Mouse (Mus musculus) spleen, postnatal 4 days (tissue): Measurements from ENCODE around the gene Fancm.
"Not testable (repeated sequence)": the region's sequence is repeated elsewhere in the genome, so short reads cannot be mapped to it uniquely, and the experiment has no call there.

Experiments used
- DNase-seq, 2 experiments: peaks; one replicate each; pipeline ENCODE4 v3.0.0; 2022; ENCODE audit warnings: low spot score in 2 of 2

Gene Fancm

DNA sequence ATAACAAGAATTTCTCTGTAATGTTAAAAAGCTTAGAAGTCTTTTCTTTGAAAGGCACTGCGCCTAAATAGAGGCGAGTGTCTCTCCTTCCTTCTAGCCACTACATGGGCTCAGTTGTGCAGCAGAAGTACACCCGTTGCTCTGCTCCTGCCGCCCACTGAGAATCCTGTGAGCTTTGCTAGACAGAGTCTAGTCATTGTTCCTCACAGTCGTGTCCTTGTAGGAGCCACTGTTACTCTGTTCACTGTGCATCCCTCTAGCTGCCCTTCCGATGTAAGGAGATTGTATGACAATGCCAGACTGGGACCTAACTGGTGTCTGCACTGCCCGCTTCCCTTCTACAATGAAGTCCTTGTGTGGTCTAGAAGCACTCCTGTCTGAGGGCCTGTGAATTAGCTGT is 43.6 kb downstream of the Fancm start:
- no peak for DNase-seq

DNA sequence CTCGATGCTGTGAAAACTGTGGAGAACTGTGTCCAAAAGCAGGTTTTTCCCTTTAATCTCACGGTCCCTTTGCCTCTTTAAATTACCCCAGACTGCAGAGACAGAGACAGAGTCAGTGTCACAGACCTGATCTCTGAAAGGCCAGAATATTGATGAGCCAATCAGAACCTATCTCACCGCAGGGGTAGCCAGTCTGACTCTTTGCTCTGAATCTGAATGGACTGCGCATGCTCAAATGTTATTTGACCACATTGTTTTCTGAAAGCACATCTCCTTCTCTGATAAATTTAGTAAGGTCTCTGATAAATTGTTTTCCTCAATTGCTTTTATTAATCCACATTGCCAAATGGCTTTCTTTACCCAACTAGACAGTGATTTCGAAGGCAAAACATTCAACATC is 44.0 kb downstream of the Fancm start:
- no peak for DNase-seq

DNA sequence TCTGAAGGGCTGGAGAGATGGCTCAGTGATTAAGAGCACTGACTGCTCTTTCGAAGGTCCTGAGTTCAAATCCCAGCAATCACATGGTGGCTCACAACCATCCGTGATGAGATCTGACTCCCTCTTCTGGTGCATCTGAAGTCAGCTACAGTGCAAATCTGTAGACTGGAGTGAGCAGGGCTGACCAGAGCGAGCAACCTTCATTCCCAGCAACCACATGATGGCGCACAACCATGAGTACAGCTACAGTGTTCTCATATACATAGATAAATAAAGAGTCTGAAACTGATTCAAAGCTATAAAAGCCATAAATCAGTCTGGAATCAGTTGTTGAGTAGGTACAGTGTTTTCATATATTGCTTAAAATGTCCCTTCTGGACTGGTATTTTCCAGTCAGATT is 60.7 kb downstream of the Fancm start:
- DNase-seq, result not testable (repeated sequence)

DNA sequence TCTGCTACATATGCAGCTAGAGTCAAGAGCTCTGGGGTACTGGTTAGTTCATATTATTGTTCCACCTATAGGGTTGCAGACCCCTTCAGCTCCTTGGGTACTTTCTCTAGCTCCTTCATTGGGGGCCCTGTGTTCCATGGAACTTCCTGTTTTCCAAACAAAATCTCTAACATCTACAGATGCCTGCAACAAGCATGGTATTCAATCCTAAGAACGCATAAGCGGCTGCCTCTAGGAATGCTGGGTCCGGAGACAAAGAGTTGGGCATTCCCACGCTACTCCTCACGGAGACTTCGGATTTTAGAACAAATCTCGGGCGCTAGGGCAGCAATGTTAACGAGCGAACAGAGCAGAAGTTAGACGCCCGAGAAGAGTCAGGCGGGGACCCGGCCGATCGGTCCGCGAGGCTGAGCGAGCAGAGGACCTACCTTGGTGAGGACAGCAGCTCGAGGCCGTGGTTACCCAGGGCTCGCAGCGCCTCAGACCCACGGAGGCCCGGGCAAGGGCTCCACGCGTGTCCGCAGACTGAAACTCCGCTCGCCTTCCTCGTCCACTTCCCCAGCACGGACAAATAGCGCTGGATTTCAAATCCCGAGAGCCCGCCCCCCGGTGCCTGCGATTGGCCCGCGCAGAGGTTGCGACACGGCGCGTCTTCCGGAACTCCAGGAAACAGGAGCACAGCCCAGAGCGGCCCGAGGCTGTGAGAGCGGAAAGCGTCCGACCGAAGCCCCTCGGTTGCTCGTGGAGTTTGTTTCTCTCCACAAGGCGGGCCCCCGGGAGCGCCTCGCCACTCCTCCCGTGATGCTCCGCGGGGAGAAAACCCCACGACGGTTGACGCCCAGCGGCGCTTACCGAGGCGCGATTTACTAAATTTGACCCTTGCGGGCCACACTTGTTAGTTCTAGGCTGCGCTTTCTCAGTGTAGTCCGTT is 96.9 kb downstream of the Fancm start, which contains the start of gene Mis18bp1:
Gene Mis18bp1, minus strand, starts transcription at position 584 of the 931 bp plus-strand sequence.
- peak; percentile 93 to 97 for DNase-seq

DNA sequence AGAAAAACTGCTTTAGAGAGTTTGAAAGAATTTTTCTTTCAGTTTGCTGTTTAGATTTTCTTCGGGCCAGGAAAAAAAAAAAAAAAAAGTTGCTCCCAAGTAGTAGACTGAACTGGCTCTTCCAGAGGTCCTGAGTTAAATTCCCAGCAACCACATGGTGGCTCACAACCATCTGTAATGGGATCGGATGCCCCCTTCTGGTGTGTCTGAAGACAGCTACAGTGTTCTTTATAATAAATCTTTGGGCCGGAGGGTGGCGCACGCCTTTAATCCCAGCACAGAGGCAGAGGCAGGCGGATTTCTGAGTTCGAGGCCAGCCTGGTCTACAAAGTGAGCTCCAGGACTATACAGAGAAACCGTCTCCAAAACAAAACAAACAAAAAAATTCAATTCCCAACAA is 97.6 kb downstream of the Fancm start:
- peak; percentile 71 to 76 for DNase-seq

DNA sequence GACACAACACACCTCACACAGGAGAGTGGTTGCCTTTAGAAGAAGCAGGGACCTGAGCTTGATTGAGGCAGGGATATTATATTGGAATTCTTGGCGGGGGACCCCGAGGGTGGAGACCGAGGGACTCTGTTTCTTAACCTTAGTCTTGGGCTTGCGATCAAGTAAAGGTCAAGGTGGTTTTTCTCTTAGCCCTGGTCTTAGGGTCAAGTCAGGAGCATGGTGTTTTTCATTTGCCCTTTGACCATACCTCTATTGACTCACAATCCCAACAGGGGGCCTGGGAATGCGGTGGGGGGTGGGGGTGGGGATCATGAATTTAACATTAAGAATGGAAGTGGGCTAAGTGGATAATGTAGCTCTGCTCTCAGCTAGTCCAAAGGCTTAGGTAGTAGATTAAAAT is 98.3 kb downstream of the Fancm start:
- no peak for DNase-seq
